Mouse (Mus musculus) ovary, adult 2 months (tissue): ENCODE results near the gene Vmn1r202. TPM values are rescaled to one million over a fixed set of nuclear protein-coding genes. Genes with fewer than 3 reads are reported as not detected.

Experiments
- polyA plus RNA-seq: library from polyadenylated mRNA; depleted of rRNA; stranded (reverse); fragments of >200 nt; gene quantifications from 2 replicates; pipeline ENCODE4 v1.2.3, GENCODE M21; 2012; rRNA removed

The Vmn1r202 gene
- not detected in 2 replicates for polyA plus RNA-seq

GRCm38 (mm10) chr13:22505281-22505680 is at the start of gene Vmn1r202:
Gene Vmn1r202, minus strand, starts transcription at chr13:22505381.

DNA sequence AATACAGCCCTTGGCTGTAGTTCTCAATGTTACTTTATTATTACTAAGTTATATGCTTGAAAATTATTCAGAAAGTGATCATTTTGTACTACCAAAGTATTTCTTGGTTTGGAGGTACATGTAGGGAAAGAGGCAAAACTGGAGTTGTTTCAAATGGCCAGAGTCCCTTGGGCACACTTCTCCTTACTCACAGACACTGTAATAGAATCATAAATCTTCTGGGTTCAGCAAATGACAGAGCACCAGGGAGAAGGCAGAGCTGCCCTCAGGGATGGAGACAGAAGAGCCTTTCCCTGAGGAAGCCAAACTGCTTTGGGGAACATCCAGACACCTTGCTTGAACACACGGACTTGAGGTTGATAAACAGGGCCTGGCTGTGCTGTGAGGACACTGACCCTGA is 47.7 kb upstream of the Vmn1r202 start, which contains the start of gene Vmn1r204:
TSS of gene Vmn1r204 (plus strand) at position 301 of the 400 bp plus-strand sequence.

DNA sequence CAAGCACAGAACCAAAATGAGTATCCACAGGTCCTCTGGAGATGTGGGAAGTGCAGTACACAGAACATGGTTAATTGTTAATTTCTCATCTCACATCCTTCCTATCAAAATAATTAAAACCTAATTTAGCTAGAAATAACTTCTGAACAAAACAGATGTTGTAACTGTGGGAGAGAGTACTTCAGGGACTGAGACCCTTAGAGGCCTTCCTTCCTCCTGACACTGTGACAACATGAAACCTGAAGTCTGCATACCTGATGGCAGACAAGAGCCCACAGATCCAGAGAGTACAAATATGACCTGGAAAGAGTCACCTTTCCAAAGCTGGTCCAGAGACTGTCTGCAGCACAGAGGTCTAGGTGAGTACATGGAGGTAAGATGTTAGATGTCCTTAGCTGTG is 12.6 kb upstream of the Vmn1r202 start, which contains the start of gene Vmn1r203:
TSS of gene Vmn1r203 (plus strand) at position 301 of the 400 bp plus-strand sequence.

GRCm38 (mm10) chr13:22471623-22472022 is 33.6 kb downstream of the Vmn1r202 start, which contains the start of gene Vmn1r201:
Gene Vmn1r201, plus strand, starts transcription at chr13:22471923.

Other genes with a start within 250 kb of the Vmn1r202 start
- not detected in 2 replicates for gene Vmn1r195, start 234.9 kb downstream of the Vmn1r202 start, polyA plus RNA-seq
- not detected in 2 replicates for gene Vmn1r196, start 215.5 kb downstream of the Vmn1r202 start, polyA plus RNA-seq
- gene Vmn1r197, start 180.8 kb downstream of the Vmn1r202 start, polyA plus RNA-seq: not detected in 2 replicates
- not detected in 2 replicates for gene Vmn1r198, start 155.0 kb downstream of the Vmn1r202 start, polyA plus RNA-seq
- not detected in 2 replicates for gene Vmn1r199, start 125.6 kb downstream of the Vmn1r202 start, polyA plus RNA-seq
- gene Vmn1r200, start 115.0 kb downstream of the Vmn1r202 start, polyA plus RNA-seq: not detected in 2 replicates
- not detected in 2 replicates for gene Vmn1r201, start 33.5 kb downstream of the Vmn1r202 start, polyA plus RNA-seq
- gene Vmn1r203, start 12.7 kb upstream of the Vmn1r202 start, polyA plus RNA-seq: not detected in 2 replicates
- gene Vmn1r204, start 47.8 kb upstream of the Vmn1r202 start, polyA plus RNA-seq: not detected in 2 replicates
- gene Vmn1r205, start 87.6 kb upstream of the Vmn1r202 start, polyA plus RNA-seq: not detected in 2 replicates
- not detected in 2 replicates for gene Vmn1r206, start 118.9 kb upstream of the Vmn1r202 start, polyA plus RNA-seq
- gene Vmn1r207-ps, start 224.2 kb upstream of the Vmn1r202 start, polyA plus RNA-seq: not detected in 2 replicates